Mouse (Mus musculus): ENCODE measurements at regions not wholly inside any gene's neighbourhood (a gene's known extent, or its start where the extent isn't known, plus 50 kb on each side); places are given as distances from the start of the nearest gene placed in this dataset. TPM values are rescaled to one million over a fixed set of nuclear protein-coding genes. Genes with fewer than 3 reads are reported as not detected.

DNA sequence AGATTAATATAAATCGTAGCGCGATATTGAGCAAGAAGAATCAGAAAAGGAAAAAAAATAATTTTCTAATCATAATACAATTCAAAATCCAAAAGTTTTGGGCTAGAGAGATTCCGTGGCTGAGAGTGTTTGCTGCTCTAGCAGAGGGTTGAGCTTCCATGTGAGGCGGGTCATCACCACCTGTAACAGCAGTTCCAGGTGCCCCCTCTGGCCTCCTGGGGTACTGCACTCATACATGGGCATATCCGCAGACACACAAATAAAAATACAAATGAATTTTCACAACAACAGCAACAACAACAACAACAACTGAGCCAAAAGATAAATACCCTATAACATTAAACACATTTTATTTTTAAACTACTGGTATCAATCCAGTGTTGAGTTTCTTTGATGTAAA is 94.7 kb upstream of the Chrm3 start:
- ATAC-seq: no peak
- H3K27ac ChIP-seq (ENCODE audit: low read depth, low read length): no peak overlapping the region
- no peak overlapping the region for H3K9ac ChIP-seq (ENCODE audit: low read depth, low read length)
- H3K9me3 ChIP-seq (ENCODE audit: control insufficient read depth): no peaks in the 10 kb centered on the region
- H3K4me2 ChIP-seq (replicated peaks; ENCODE audit: low read depth): no peak overlapping the region
- WGBS: 97% methylated on average over 6 of the region's 6 CpGs
- no peaks in the 10 kb centered on the region for H3K4me1 ChIP-seq (replicated peaks; ENCODE audit: control insufficient read depth, insufficient read depth, low read length)
- TF ChIP-seq CTCF (IDR thresholded peaks at IDR 0.05; ENCODE audit: low read depth): peak; percentile 42
- no peak overlapping the region for H3K4me3 ChIP-seq (ENCODE audit: low read depth, low read length)
- no peaks in the 10 kb centered on the region for H3K27me3 ChIP-seq (replicated peaks; ENCODE audit: control insufficient read depth, insufficient read depth, low read length)
- H3K36me3 ChIP-seq (ENCODE audit: control insufficient read depth, insufficient read depth): no peaks in the 10 kb centered on the region

DNA sequence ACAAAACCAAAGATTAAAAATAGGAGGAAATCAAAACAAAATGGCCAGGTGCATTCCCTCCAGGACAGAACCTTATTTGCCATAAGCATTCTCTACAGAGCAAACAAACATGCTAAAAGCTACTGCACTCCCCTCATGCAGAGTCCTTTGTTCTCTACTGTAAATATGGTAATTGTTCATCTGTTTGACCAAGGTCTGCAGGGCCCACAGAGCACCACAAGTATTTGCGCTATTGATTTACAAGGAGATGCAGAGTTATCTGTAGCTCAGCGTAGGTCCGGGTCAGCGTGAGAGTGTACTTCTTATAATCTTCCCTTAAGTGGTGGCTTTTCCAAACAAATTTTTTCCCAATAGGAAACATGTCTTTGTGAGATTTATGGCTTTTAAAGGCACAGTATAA is 94.0 kb upstream of the Chrm3 start:
- no peaks in the 10 kb centered on the region for H3K4me1 ChIP-seq (replicated peaks; ENCODE audit: control insufficient read depth, insufficient read depth, low read length)
- no peak overlapping the region for H3K4me3 ChIP-seq (ENCODE audit: low read depth, low read length)
- no peak for ATAC-seq
- no peaks in the 10 kb centered on the region for H3K27me3 ChIP-seq (replicated peaks; ENCODE audit: control insufficient read depth, insufficient read depth, low read length)
- no peaks in the 10 kb centered on the region for H3K36me3 ChIP-seq (ENCODE audit: control insufficient read depth, insufficient read depth)
- no peaks in the 10 kb centered on the region for H3K9me3 ChIP-seq (ENCODE audit: control insufficient read depth)
- WGBS: 38% methylated on average over 4 of the region's 4 CpGs
- no peak for TF ChIP-seq CTCF (IDR thresholded peaks at IDR 0.05; ENCODE audit: low read depth)
- H3K4me2 ChIP-seq (replicated peaks; ENCODE audit: low read depth): no peak overlapping the region
- H3K9ac ChIP-seq (ENCODE audit: low read depth, low read length): no peak overlapping the region
- H3K27ac ChIP-seq (ENCODE audit: low read depth, low read length): no peak overlapping the region

DNA sequence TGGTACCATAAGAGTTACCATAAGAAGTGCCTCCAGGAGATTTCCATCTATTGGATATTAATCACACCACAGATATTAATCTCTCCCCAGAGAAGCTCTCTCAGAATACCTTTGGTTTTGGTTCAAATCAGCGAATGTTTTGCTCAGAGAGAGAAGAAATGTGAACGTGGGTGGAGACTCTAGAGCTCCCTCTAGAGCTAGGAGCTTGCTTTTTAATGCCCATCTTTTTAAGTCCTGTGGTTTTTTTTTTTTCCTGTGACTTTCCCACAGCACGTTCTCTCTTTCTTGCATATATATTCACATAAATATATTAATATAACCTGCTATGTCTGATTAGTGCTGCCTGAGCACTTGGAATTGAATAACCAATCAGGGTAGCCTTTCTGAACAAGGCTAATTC is 90.4 kb upstream of the Chrm3 start:
- H3K4me1 ChIP-seq (replicated peaks; ENCODE audit: control insufficient read depth, insufficient read depth, low read length): no peaks in the 10 kb centered on the region
- H3K9ac ChIP-seq (ENCODE audit: low read depth, low read length): no peak overlapping the region
- no peak for ATAC-seq
- TF ChIP-seq CTCF (IDR thresholded peaks at IDR 0.05; ENCODE audit: low read depth): peak; percentile 64
- H3K27ac ChIP-seq (ENCODE audit: low read depth, low read length): no peak overlapping the region
- 29% methylated on average over 3 of the region's 3 CpGs for WGBS
- no peak overlapping the region for H3K4me2 ChIP-seq (replicated peaks; ENCODE audit: low read depth)
- H3K27me3 ChIP-seq (replicated peaks; ENCODE audit: control insufficient read depth, insufficient read depth, low read length): no peaks in the 10 kb centered on the region
- no peaks in the 10 kb centered on the region for H3K36me3 ChIP-seq (ENCODE audit: control insufficient read depth, insufficient read depth)
- H3K4me3 ChIP-seq (ENCODE audit: low read depth, low read length): no peak overlapping the region
- H3K9me3 ChIP-seq (ENCODE audit: control insufficient read depth): no peaks in the 10 kb centered on the region

DNA sequence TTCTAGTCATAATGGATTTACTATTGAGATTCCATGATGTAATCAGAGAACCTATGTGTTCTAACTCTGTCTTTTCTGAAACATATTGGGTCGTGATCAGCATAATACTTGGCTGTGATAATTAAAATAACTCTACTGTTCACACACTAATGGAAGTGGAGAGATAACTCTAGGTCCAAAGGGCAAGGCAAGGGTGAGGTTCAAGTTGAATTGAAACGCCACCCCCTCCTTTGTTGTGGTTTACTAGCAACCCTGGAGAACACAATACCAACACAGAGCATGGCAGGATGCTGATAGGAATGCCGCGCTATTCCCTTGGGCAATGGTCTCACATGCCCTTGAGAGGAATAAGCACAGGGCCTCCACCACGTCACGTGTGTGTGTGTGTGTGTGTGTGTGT is 88.9 kb upstream of the Chrm3 start:
- WGBS: 66% methylated on average over 6 of the region's 6 CpGs
- no peaks in the 10 kb centered on the region for H3K27me3 ChIP-seq (replicated peaks; ENCODE audit: control insufficient read depth, insufficient read depth, low read length)

DNA sequence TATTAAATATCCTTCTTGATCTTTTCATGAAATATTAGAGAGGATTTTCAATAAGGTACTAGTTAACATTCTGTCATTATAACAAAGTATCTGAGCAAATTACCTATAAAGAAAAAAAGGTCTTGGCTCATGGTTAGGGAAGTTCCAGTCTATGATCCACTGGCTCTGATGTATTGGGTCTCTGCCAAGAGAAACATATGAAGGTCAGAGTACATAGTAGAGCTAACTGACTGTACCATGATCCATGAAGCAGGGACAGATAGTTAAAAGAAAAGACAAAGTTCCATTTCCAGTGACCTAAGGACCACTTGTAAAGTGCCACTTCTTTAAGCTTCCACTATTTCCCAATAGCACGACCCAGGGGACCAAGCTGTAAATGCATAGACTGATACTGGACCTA is 87.2 kb upstream of the Chrm3 start:
- no peaks in the 10 kb centered on the region for H3K9me3 ChIP-seq (ENCODE audit: control insufficient read depth)
- H3K9ac ChIP-seq (ENCODE audit: low read depth, low read length): no peak overlapping the region
- no peaks in the 10 kb centered on the region for H3K27me3 ChIP-seq (replicated peaks; ENCODE audit: control insufficient read depth, insufficient read depth, low read length)
- 0 out of 2 replicates have a peak, but pooled peaks have one; percentile 41 for ATAC-seq
- no peak overlapping the region for H3K27ac ChIP-seq (ENCODE audit: low read depth, low read length)
- no peak overlapping the region for H3K4me2 ChIP-seq (replicated peaks; ENCODE audit: low read depth)
- WGBS: 38% methylated on average over 1 of the region's 1 CpGs
- H3K4me3 ChIP-seq (ENCODE audit: low read depth, low read length): no peak overlapping the region
- no peak for TF ChIP-seq CTCF (IDR thresholded peaks at IDR 0.05; ENCODE audit: low read depth)
- H3K36me3 ChIP-seq (ENCODE audit: control insufficient read depth, insufficient read depth): no peaks in the 10 kb centered on the region
- no peaks in the 10 kb centered on the region for H3K4me1 ChIP-seq (replicated peaks; ENCODE audit: control insufficient read depth, insufficient read depth, low read length)

More for the DNA sequence above, 88.9 kb upstream of the Chrm3 start:
- Histone ChIP-seq H3K4me3 (ENCODE audit: low read depth, low read length) (no peak overlapping the region), H3K4me1 (replicated peaks; ENCODE audit: control insufficient read depth, insufficient read depth, low read length) (no peaks in the 10 kb centered on the region), H3K27ac (ENCODE audit: low read depth, low read length) (no peak overlapping the region), H3K4me2 (replicated peaks; ENCODE audit: low read depth) (no peak overlapping the region), H3K36me3 (ENCODE audit: control insufficient read depth, insufficient read depth) (no peaks in the 10 kb centered on the region), H3K9ac (ENCODE audit: low read depth, low read length) (no peak overlapping the region), H3K9me3 (ENCODE audit: control insufficient read depth) (no peaks in the 10 kb centered on the region)
- TF ChIP-seq CTCF (IDR thresholded peaks at IDR 0.05; ENCODE audit: low read depth): no peak
- ATAC-seq: peak; percentile 65

DNA sequence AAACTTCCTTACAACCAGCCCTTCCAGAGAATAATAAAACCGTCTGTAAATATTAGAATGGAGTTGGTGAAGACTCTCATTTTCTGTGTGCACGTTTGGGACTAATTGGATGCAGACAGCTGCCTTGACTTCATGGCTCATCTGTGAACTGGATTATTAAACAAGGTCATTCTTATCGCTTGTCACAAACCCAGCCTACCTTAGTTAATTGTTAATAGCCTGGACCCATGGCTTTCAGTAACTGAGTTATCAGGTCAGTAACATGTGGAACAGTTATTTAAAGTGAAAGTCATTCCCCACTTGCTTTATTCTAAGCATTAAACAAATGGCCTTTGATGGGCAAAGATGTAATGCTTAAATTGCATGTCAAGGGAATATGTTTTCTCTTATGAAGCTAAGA is 85.0 kb upstream of the Chrm3 start:
- Histone ChIP-seq H3K9me3 (ENCODE audit: control insufficient read depth) (no peaks in the 10 kb centered on the region), H3K4me3 (ENCODE audit: low read depth, low read length) (no peak overlapping the region), H3K27ac (ENCODE audit: low read depth, low read length) (no peak overlapping the region), H3K4me1 (replicated peaks; ENCODE audit: control insufficient read depth, insufficient read depth, low read length) (no peaks in the 10 kb centered on the region), H3K27me3 (replicated peaks; ENCODE audit: control insufficient read depth, insufficient read depth, low read length) (no peaks in the 10 kb centered on the region), H3K36me3 (ENCODE audit: control insufficient read depth, insufficient read depth) (no peaks in the 10 kb centered on the region), H3K4me2 (replicated peaks; ENCODE audit: low read depth) (no peak overlapping the region), H3K9ac (ENCODE audit: low read depth, low read length) (no peak overlapping the region)
- WGBS: 29% methylated on average over 3 of the region's 3 CpGs
- TF ChIP-seq CTCF (IDR thresholded peaks at IDR 0.05; ENCODE audit: low read depth): no peak
- peak; percentile 31; the same call in 1 of the 2 replicates for ATAC-seq

Small RNA genes in the stretch of these regions (microRNA-seq; reads per million reads assigned to microRNA genes)
- gene Gm23415: not detected

All from intestine, postnatal 0 days (tissue).